Mouse (Mus musculus) hindbrain, embryonic 12.5 days (tissue): ENCODE data around the gene Gphn. TPM values are rescaled to one million over a fixed set of nuclear protein-coding genes. Genes with fewer than 3 reads are reported as not detected.

Experiments
- ATAC-seq: fragments of 200-750 bp; cut with Nextera tagmentation; 2 replicates; pipeline ENCODE4 v1.8.0; 2017; ENCODE audit warnings: moderate TSS enrichment; ENCODE audit not compliant: low FRiP score
- H3K27ac ChIP-seq: fragments of 300-500 bp; sonication (generic); 2 replicates; pipeline ENCODE4 v1.5.1; 2016; ENCODE audit warnings: mild to moderate bottlenecking
- H3K27me3 ChIP-seq: fragments of 300-500 bp; sonication (generic); 2 replicates; pipeline ENCODE4 v1.6.1; 2016; ENCODE audit warnings: mild to moderate bottlenecking
- H3K36me3 ChIP-seq: fragments of 300-500 bp; sonication (generic); 2 replicates; pipeline ENCODE4 v1.6.1; 2016; ENCODE audit warnings: mild to moderate bottlenecking
- H3K4me1 ChIP-seq: fragments of 300-500 bp; sonication (generic); 2 replicates; pipeline ENCODE4 v1.6.1; 2016
- H3K4me2 ChIP-seq: fragments of 300-500 bp; sonication (generic); replicated peaks from 2 replicates; pipeline ENCODE4 v1.6.1; 2016; ENCODE audit warnings: mild to moderate bottlenecking
- H3K4me3 ChIP-seq: fragments of 300-500 bp; sonication (generic); 2 replicates; pipeline ENCODE4 v1.5.1; 2016; ENCODE audit warnings: mild to moderate bottlenecking
- H3K9ac ChIP-seq: fragments of 300-500 bp; sonication (generic); 2 replicates; pipeline ENCODE4 v1.6.1; 2016; ENCODE audit warnings: mild to moderate bottlenecking, moderate library complexity
- H3K9me3 ChIP-seq: fragments of 300-500 bp; sonication (generic); replicated peaks from 2 replicates; pipeline ENCODE4 v1.6.1; 2016; ENCODE audit warnings: mild to moderate bottlenecking
- WGBS: fragments of 180-500 bp; shearing (Covaris S2); methylation state at CpG from one replicate; pipeline ENCODE4 v1.1.7; 2016; 5-methylcytosine and 5-hydroxymethylcytosine counted together
- polyA plus RNA-seq: library from polyadenylated mRNA; unstranded; fragments of >200 nt; fragmentation: Nextera tagmentation; extraction: Ambion mirVana; gene quantifications from 2 replicates; pipeline ENCODE4 v1.2.1, GENCODE M21; 2016

Gene Gphn
- polyA plus RNA-seq, 1 experiment from 2014 or later: 21.2 TPM

- Histone ChIP-seq H3K4me3 (no peak overlapping the region), H3K4me2 (no peak overlapping the region), H3K4me1 (no peaks in the 10 kb centered on the region), H3K27ac (no peak overlapping the region), H3K9ac (no peak overlapping the region), H3K27me3 (no peaks in the 10 kb centered on the region), H3K36me3 (no peaks in the 10 kb centered on the region), H3K9me3 (no peaks in the 10 kb centered on the region)
- WGBS: 87% methylated on average over 2 of the region's 2 CpGs
- no peak for ATAC-seq
These were observed 452.6 kb downstream of the Gphn start for GRCm38 (mm10) chr12:78678807-78679189.

DNA sequence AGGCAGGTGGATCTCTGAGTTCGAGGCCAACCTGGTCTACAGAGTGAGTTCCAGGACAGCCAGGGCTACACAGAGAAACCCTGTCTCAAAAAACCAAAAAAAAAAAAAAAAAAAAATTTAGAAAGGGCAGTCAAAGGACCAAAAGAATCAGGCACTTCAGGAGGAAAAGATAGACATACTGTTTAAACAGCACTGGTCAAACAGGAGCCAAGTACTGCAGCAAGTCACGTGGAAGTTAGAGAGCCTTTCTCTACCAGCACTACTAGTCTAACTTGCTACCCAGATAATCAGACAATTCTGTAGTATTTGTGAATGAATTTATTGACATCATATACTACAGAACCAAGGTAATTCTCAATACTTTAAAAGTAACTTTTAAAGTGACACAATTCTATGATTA lies 454.9 kb downstream of the Gphn start:
- H3K9me3 ChIP-seq: no peaks in the 10 kb centered on the region
- 85% methylated on average over 2 of the region's 2 CpGs for WGBS
- no peaks in the 10 kb centered on the region for H3K27me3 ChIP-seq
- H3K27ac ChIP-seq: no peak overlapping the region
- ATAC-seq: no peak
- no peak overlapping the region for H3K4me2 ChIP-seq
- no peaks in the 10 kb centered on the region for H3K36me3 ChIP-seq
- no peak overlapping the region for H3K4me3 ChIP-seq
- no peak overlapping the region for H3K9ac ChIP-seq
- H3K4me1 ChIP-seq: no peaks in the 10 kb centered on the region

DNA sequence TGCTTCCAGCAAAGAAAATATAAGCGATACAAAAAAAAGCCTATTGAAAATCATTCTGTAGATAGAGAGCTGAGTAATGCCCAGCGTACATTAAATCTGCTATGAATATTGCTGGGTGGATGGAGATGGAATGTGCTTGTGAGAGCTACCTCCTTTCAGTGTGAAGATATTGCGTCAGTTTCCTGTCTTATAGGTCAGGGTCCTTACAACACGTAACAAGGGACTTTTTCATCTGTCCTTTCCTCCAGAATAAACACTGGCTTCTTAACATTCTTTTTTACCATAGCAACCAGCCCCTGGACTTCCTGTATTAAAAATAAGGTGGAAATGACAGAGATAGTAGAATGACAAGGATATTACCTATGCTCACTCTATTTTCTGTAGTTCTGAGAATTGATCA lies 456.1 kb downstream of the Gphn start:
- Histone ChIP-seq H3K4me3 (no peak overlapping the region), H3K4me1 (no peaks in the 10 kb centered on the region), H3K36me3 (no peaks in the 10 kb centered on the region), H3K27ac (no peak overlapping the region), H3K9ac (no peak overlapping the region), H3K9me3 (no peaks in the 10 kb centered on the region), H3K27me3 (no peaks in the 10 kb centered on the region), H3K4me2 (no peak overlapping the region)
- 83% methylated on average over 4 of the region's 4 CpGs for WGBS
- no peak for ATAC-seq

- Histone ChIP-seq H3K27me3 (no peaks in the 10 kb centered on the region), H3K36me3 (no peaks in the 10 kb centered on the region), H3K4me2 (no peak overlapping the region), H3K9ac (no peak overlapping the region), H3K9me3 (no peaks in the 10 kb centered on the region), H3K4me3 (no peak overlapping the region), H3K4me1 (no peaks in the 10 kb centered on the region), H3K27ac (no peak overlapping the region)
- 88% methylated on average over 1 of the region's 1 CpGs for WGBS
- no peak for ATAC-seq
These were observed 459.6 kb downstream of the Gphn start for GRCm38 (mm10) chr12:78685669-78686215.

DNA sequence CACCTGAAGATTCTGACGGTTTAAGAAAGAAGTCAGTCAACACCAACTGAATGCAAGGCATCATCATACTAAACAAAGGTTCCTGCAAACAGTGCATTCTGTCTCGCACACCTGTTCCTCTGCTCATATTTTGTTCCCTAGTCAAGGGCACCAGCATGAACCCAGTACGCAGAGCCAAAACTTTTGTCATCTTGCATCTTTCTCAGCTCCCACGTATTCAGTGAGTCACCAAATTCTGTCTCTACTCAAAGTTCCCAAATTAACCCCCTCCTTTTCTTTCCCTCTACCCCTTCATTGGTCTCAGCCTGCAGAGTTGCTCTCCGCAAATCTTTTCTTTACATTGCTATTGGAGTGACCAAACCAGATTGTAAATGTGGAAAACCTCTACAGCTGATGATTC lies 462.7 kb downstream of the Gphn start:
- H3K27me3 ChIP-seq: no peaks in the 10 kb centered on the region
- H3K4me1 ChIP-seq: no peaks in the 10 kb centered on the region
- H3K27ac ChIP-seq: no peak overlapping the region
- WGBS: 92% methylated on average over 5 of the region's 5 CpGs
- H3K4me3 ChIP-seq: no peak overlapping the region
- no peak overlapping the region for H3K9ac ChIP-seq
- ATAC-seq: no peak
- no peaks in the 10 kb centered on the region for H3K9me3 ChIP-seq
- no peaks in the 10 kb centered on the region for H3K36me3 ChIP-seq
- no peak overlapping the region for H3K4me2 ChIP-seq

GRCm38 (mm10) chr12:78691325-78691724 lies 465.1 kb downstream of the Gphn start, which contains the start of gene Fam71d:
Gene Fam71d (plus strand): TSS chr12:78691535.
- no peak within 1 kb of the TSS for H3K9ac ChIP-seq
- ATAC-seq: no peak
- no peak within 1 kb of the TSS for H3K4me3 ChIP-seq
- H3K4me2 ChIP-seq: no peak within 1 kb of the TSS
- no peak within 1 kb of the TSS for H3K27ac ChIP-seq
- no peaks in the 10 kb centered on the region for H3K27me3 ChIP-seq
- H3K9me3 ChIP-seq: no peaks in the 10 kb centered on the region
- no peaks in the 10 kb centered on the region for H3K36me3 ChIP-seq
- no peaks in the 10 kb centered on the region for H3K4me1 ChIP-seq
- 76% methylated on average over 1 of the region's 1 CpGs for WGBS

- Histone ChIP-seq H3K27me3 (no peaks in the 10 kb centered on the region), H3K27ac (no peak overlapping the region), H3K9me3 (no peaks in the 10 kb centered on the region), H3K4me1 (no peaks in the 10 kb centered on the region), H3K36me3 (no peaks in the 10 kb centered on the region), H3K4me2 (no peak overlapping the region), H3K4me3 (no peak overlapping the region), H3K9ac (no peak overlapping the region)
- ATAC-seq: no peak
- 86% methylated on average over 2 of the region's 2 CpGs for WGBS
These were observed 467.1 kb downstream of the Gphn start for GRCm38 (mm10) chr12:78693281-78693680.

DNA sequence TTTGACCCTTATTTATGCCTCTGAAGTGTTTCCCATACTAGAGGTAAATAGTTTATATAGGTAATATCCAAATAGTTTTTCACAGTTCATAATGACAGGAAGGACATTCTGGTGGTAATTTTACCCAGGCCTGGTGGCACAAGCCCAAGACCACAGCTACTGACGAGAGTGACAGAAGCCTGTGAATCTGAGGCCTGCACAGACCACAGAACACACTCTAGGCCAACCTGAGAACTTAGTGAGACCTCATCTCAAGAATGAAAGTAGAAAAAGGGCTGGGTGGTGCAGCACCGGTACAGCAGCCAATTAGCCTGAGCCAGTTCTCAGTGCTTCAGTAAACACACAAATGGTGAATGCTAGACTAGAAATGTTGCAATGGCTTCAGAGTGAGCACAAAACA lies 491.6 kb downstream of the Gphn start:
- ATAC-seq: no peak
- no peaks in the 10 kb centered on the region for H3K4me1 ChIP-seq
- no peaks in the 10 kb centered on the region for H3K27me3 ChIP-seq
- H3K9ac ChIP-seq: no peak overlapping the region
- no peaks in the 10 kb centered on the region for H3K36me3 ChIP-seq
- H3K4me3 ChIP-seq: no peak overlapping the region
- H3K9me3 ChIP-seq: no peaks in the 10 kb centered on the region
- no peak overlapping the region for H3K4me2 ChIP-seq
- H3K27ac ChIP-seq: no peak overlapping the region
- WGBS: 82% methylated on average over 2 of the region's 2 CpGs

DNA sequence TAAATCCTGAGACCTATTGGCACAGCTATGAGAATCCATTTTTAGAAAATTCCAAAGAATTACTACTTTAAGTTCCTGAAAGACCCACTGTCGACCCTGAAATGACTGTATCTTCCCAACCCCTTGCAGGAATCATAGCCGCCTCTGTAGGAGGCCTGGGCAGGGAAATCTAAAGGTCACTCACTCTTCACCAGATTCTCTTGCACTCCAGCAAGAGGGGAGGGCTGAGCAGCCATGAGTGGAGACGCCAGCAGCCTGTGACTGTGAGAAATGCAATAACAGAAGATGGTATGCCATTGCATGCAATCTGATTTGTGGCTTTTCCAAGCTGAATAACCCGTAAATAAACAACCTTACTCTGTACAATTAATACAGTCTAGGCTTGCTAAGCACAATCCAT lies 501.5 kb downstream of the Gphn start:
- Histone ChIP-seq H3K9ac (no peak overlapping the region), H3K4me2 (no peak overlapping the region), H3K4me1 (no peaks in the 10 kb centered on the region), H3K9me3 (no peaks in the 10 kb centered on the region), H3K27me3 (no peaks in the 10 kb centered on the region), H3K27ac (no peak overlapping the region), H3K4me3 (no peak overlapping the region), H3K36me3 (no peaks in the 10 kb centered on the region)
- 60% methylated on average over 4 of the region's 4 CpGs for WGBS
- ATAC-seq: no peak

Other genes starting within 250 kb of the Gphn start
- gene Gm6657, start 32.1 kb upstream of the Gphn start, polyA plus RNA-seq: not detected in 2 replicates